ENCODE assay signal across 34 mouse cellular contexts in genomic region chr8:6345704-6346103, GRCm38 (mm10).
"Had no signal": no experiment of that assay in that cellular context is flagged by ENCODE, and none has a peak within 500 bp of the region (broad histone marks: within the 10 kb centered on the region; RNA-seq: fewer than 3 reads in every experiment).

No protein-coding gene starts in this region.

- DNase-seq: heart, postnatal 10 days; heart, postnatal 14 days; heart, postnatal 36 days; heart, postnatal 4 days; kidney, adult 11 months; kidney, adult 18-20 months; kidney, adult 2 months; kidney, adult 8-10 months; kidney, adult 9 months; kidney, postnatal 10 days; kidney, postnatal 14 days; kidney, postnatal 25 days; kidney, postnatal 36 days; kidney, postnatal 4 days; layer of hippocampus, adult 9-11 months; layer of hippocampus, postnatal 36 days had no signal

- ATAC-seq: hindbrain, embryonic 16.5 days; hindbrain, postnatal 0 days; inflammation-experienced regulatory T-cells, adult 6 months; intestine, embryonic 15.5 days; intestine, embryonic 16.5 days; intestine, postnatal 0 days had no signal

- H3K9ac ChIP-seq: heart, embryonic 12.5 days; heart, embryonic 13.5 days; heart, embryonic 15.5 days; hindbrain, embryonic 12.5 days; hindbrain, embryonic 13.5 days; hindbrain, embryonic 15.5 days; intestine, embryonic 15.5 days; kidney, embryonic 15.5 days had no signal

- H3K36me3 ChIP-seq: heart, embryonic 10.5 days; heart, embryonic 12.5 days; heart, embryonic 13.5 days; heart, embryonic 15.5 days; hindbrain, embryonic 10.5 days; hindbrain, embryonic 12.5 days; hindbrain, embryonic 13.5 days; hindbrain, embryonic 15.5 days; intestine, embryonic 15.5 days; kidney, embryonic 15.5 days had no signal

- H3K27ac ChIP-seq: heart, embryonic 10.5 days; heart, embryonic 13.5 days; heart, embryonic 15.5 days; hindbrain, embryonic 10.5 days; hindbrain, embryonic 12.5 days; hindbrain, embryonic 13.5 days; hindbrain, embryonic 15.5 days; hindbrain, postnatal 0 days; intestine, embryonic 15.5 days; kidney, embryonic 15.5 days; kidney, postnatal 0 days; layer of hippocampus, adult 2 months had no signal

- H3K27me3 ChIP-seq: heart, embryonic 12.5 days; heart, embryonic 13.5 days; heart, embryonic 15.5 days; hindbrain, embryonic 12.5 days; hindbrain, embryonic 13.5 days; hindbrain, embryonic 15.5 days; intestine, embryonic 15.5 days; kidney, embryonic 15.5 days had no signal

- H3K4me1 ChIP-seq: heart, embryonic 10.5 days; heart, embryonic 12.5 days; heart, embryonic 13.5 days; heart, embryonic 15.5 days; hindbrain, embryonic 10.5 days; hindbrain, embryonic 12.5 days; hindbrain, embryonic 13.5 days; hindbrain, embryonic 15.5 days; intestine, embryonic 15.5 days; kidney, embryonic 15.5 days had no signal

- H3K4me3 ChIP-seq: heart, embryonic 10.5 days; heart, embryonic 12.5 days; heart, embryonic 13.5 days; heart, embryonic 15.5 days; hindbrain, embryonic 10.5 days; hindbrain, embryonic 12.5 days; hindbrain, embryonic 13.5 days; hindbrain, embryonic 15.5 days; intestine, embryonic 15.5 days; kidney, embryonic 15.5 days; layer of hippocampus, adult 2 months had no signal

- H3K9me3 ChIP-seq: heart, embryonic 10.5 days; heart, embryonic 12.5 days; heart, embryonic 13.5 days; heart, embryonic 15.5 days; hindbrain, embryonic 10.5 days; hindbrain, embryonic 12.5 days; hindbrain, embryonic 13.5 days; hindbrain, embryonic 15.5 days; intestine, embryonic 15.5 days; kidney, embryonic 15.5 days had no signal

- H3K4me2 ChIP-seq: heart, embryonic 11.5 days; heart, embryonic 12.5 days; heart, embryonic 13.5 days; heart, embryonic 15.5 days; hindbrain, embryonic 12.5 days; hindbrain, embryonic 13.5 days; hindbrain, embryonic 15.5 days; intestine, embryonic 15.5 days; kidney, embryonic 15.5 days had no signal
